Mouse (Mus musculus): ENCODE measurements around the gene Exosc8.
A peak's percentile ranks its signal among the peaks of the same experiment; 100 is the strongest.
"Not testable (repeated sequence)": the region's sequence is repeated elsewhere in the genome, so short reads cannot be mapped to it uniquely, and the experiment has no call there.

GRCm38 (mm10) chr3:54765521-54765920, 30.3 kb upstream of the Exosc8 start:
- TF ChIP-seq CTCF (IDR thresholded peaks at IDR 0.05), result peak; percentile 51
- TF ChIP-seq EP300 (IDR thresholded peaks at IDR 0.05), result not testable (repeated sequence)

Measured in lung, postnatal 0 days (tissue).